Mouse (Mus musculus): ENCODE results near the gene Ubox5.

DNA sequence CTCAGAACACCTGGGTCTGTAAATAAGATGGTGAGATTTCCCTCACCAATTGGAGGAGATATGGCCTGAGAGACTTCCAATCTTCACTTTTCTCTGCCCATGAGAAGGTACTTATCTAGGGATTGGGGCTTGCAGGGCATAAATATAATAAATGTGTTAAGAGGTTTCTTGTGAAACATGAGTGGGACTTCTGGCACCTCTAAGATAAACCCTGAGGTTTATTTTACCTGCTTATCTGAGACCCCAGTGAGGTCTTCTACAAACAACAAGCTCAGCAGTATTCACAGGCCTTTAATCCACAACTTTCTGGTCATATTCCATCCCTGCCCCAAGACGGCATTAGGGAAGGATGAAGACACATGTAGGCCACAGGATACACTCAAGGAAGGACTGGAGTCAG, 23.9 kb upstream of the Ubox5 start:
- no peak for TF ChIP-seq CTCF (conservative IDR thresholded peaks at IDR 0.05; ENCODE audit: low read length)
- TF ChIP-seq POU5F1 (IDR thresholded peaks at IDR 0.05; ENCODE audit: borderline replicate concordance, low read length), result no peak

Data from E14TG2a.4 (cell line).